Mouse (Mus musculus) lung, postnatal 0 days (tissue): Measurements from ENCODE around the gene Asrgl1.

Experiments
- CTCF ChIP-seq: IDR thresholded peaks from 2 replicates; pipeline ENCODE4 v1.5.1; 2016; ENCODE audit warnings: antibody characterized with exemption, mild to moderate bottlenecking
- EP300 ChIP-seq: IDR thresholded peaks from 2 replicates; pipeline ENCODE4 v1.6.1; 2016; ENCODE audit warnings: antibody characterized with exemption, mild to moderate bottlenecking, control low read depth

- no peak for TF ChIP-seq CTCF
- no peak for TF ChIP-seq EP300
These were observed 45.2 kb downstream of the Asrgl1 start for GRCm38 (mm10) chr19:9090191-9090590.
